Mouse (Mus musculus): ENCODE results near the gene Prokr1. TPM values are rescaled to one million over a fixed set of nuclear protein-coding genes. Genes with fewer than 3 reads are reported as not detected.

Prokr1 gene
- polyA plus RNA-seq, 1 experiment from 2014 or later = 2.2 TPM

DNA sequence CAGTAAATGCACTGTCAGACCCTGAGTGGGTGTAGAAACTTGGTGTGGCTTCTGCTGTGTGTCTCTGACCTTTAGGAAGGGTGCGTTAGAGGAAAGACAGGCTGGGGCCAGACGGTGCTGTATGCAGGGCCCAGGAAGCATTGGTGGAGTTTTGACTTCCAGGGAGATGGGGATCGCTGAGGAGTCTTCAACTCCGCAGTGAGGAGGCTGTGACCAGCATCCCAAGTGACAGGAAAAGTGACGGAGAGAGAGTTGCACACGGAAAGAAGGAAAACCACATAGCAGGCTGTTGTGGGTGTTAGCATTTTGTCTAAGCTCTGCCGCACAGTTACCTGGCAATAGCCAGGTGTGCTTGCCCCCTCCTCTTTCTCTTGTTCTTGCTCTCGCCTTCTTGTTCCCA lies 54.3 kb downstream of the Prokr1 start:
- Histone ChIP-seq H3K9me3 (ENCODE audit: control insufficient read depth, low read length) (no peaks in the 10 kb centered on the region), H3K4me3 (ENCODE audit: low read length) (no peak overlapping the region), H3K4me2 (ENCODE audit: low read depth, low read length) (no peak overlapping the region), H3K36me3 (ENCODE audit: control insufficient read depth, insufficient read depth, low read length) (no peaks in the 10 kb centered on the region), H3K4me1 (replicated peaks; ENCODE audit: control insufficient read depth, insufficient read depth, low read length) (peaks cover 2% of the 10 kb centered on the region; the same call in 1 of the 2 replicates), H3K27ac (ENCODE audit: low read length) (no peak overlapping the region), H3K27me3 (ENCODE audit: control insufficient read depth, insufficient read depth, low read depth, low read length) (no peaks in the 10 kb centered on the region), H3K9ac (ENCODE audit: low read length) (no peak overlapping the region)
- ATAC-seq (ENCODE audit: low read depth) = no peak
- WGBS = 56% methylated on average over 8 of the region's 8 CpGs

DNA sequence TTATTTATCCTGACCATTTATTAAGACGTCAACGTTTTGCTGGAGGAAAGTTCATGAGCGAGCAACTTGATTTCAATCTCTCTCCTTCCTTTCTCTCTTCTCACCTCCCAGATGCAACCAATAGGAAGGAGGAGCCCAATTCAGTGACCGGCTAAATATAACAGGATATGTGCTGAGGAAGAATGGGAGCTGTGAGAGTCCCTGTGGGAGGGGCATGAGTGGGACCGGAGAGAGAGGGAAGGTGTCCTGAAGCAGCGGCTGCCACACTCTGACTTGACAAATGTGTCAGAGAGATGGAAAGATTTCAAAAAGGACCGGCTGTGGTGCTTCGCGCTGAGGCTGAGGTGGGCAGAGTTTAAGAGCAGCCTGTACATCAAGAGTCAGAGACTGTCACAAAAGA lies 54.9 kb downstream of the Prokr1 start:
- H3K4me1 ChIP-seq (replicated peaks; ENCODE audit: control insufficient read depth, insufficient read depth, low read length) = peaks cover 2% of the 10 kb centered on the region; the same call in 1 of the 2 replicates
- H3K27ac ChIP-seq (ENCODE audit: low read length) = no peak overlapping the region
- H3K36me3 ChIP-seq (ENCODE audit: control insufficient read depth, insufficient read depth, low read length) = no peaks in the 10 kb centered on the region
- 39% methylated on average over 9 of the region's 9 CpGs for WGBS
- H3K4me2 ChIP-seq (ENCODE audit: low read depth, low read length) = no peak overlapping the region
- no peak overlapping the region for H3K4me3 ChIP-seq (ENCODE audit: low read length)
- no peak for ATAC-seq (ENCODE audit: low read depth)
- no peak overlapping the region for H3K9ac ChIP-seq (ENCODE audit: low read length)
- H3K9me3 ChIP-seq (ENCODE audit: control insufficient read depth, low read length) = no peaks in the 10 kb centered on the region
- H3K27me3 ChIP-seq (ENCODE audit: control insufficient read depth, insufficient read depth, low read depth, low read length) = no peaks in the 10 kb centered on the region

DNA sequence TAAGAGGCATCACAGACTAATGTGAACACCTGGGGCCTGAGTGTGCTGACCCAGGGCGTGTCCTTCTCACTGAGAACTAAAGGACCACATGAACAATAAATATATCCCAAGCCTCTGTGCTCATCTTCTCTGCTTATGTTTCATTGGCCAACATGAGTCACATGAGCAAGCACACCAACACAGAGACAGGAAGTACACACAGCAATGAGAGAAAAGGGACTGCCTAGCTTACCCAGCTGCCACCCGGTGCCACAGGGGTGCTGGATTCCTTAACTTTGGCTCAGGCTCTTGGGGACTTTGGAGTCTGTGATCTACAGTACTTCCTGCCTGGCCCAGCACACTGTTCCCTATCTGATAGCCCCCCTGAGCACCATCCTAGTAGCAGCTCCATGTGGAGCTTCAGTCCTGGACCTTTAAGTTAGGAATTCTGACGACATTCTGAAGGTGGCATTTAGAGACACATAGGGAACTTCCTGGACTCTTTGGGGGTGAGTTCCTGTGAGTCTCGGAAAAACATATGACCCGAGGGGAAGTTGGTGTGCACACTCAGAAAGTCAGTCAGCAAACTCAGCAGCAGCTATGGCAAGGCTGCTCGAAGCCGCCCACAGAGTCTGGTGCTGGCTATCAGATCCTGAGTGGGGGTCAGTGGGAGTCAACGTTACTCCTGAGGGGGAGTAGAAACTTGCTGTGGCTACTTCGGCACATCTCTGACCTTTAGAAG lies 55.5 kb downstream of the Prokr1 start:
- WGBS = 63% methylated on average over 9 of the region's 9 CpGs
- no peak overlapping the region for H3K9ac ChIP-seq (ENCODE audit: low read length)
- H3K36me3 ChIP-seq (ENCODE audit: control insufficient read depth, insufficient read depth, low read length) = no peaks in the 10 kb centered on the region
- H3K4me1 ChIP-seq (replicated peaks; ENCODE audit: control insufficient read depth, insufficient read depth, low read length) = peaks cover 2% of the 10 kb centered on the region; the same call in 1 of the 2 replicates
- H3K4me3 ChIP-seq (ENCODE audit: low read length) = no peak overlapping the region
- H3K4me2 ChIP-seq (ENCODE audit: low read depth, low read length) = no peak overlapping the region
- H3K27me3 ChIP-seq (ENCODE audit: control insufficient read depth, insufficient read depth, low read depth, low read length) = no peaks in the 10 kb centered on the region
- ATAC-seq (ENCODE audit: low read depth) = no peak; the same call in 1 of the 2 replicates
- no peak overlapping the region for H3K27ac ChIP-seq (ENCODE audit: low read length)
- no peaks in the 10 kb centered on the region for H3K9me3 ChIP-seq (ENCODE audit: control insufficient read depth, low read length)

DNA sequence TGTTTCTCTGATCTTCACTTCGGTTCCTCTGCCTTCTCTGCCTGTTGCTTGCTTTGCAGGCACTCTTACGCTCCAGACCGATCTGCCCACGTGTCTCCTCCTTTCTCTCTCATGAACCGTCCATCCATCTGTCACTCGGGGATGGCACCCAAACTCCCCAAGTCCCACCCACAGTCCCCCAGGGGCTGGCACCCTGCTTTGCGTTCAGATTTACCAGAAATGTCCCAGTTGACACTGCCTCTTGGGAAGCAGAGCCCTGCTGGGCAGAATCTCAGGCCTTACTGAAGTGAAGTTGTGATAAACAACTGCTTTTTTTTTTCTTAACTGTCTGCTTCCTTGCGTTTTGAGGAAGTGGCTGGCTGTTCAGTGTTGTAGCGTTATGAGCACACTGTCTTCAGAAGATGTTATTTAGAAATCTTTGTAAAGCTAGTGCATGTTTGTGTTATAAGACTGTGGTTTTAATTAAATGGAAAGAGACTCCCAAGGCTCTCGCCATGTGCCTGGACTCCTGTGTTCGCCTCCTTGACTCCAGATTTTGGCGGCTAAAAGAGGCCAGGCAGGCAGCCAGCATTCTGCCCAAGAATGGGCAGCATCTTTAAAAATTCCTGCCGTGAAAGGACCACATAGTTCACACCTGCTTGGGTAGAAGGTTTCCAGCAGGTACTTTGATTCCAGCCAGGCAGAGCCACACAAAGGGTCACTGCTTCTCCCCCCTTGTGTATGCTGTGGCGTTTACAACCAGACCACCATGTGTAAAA lies 57.4 kb downstream of the Prokr1 start, which contains the start of gene Arhgap25:
Arhgap25 (minus strand) TSS at position 307 of the 758 bp plus-strand sequence.
- Histone ChIP-seq H3K4me3 (ENCODE audit: low read length) (no peak within 1 kb of the TSS), H3K27me3 (ENCODE audit: control insufficient read depth, insufficient read depth, low read depth, low read length) (no peaks in the 10 kb centered on the region), H3K36me3 (ENCODE audit: control insufficient read depth, insufficient read depth, low read length) (no peaks in the 10 kb centered on the region), H3K4me2 (ENCODE audit: low read depth, low read length) (no peak within 1 kb of the TSS), H3K9ac (ENCODE audit: low read length) (0 out of 2 replicates have a peak within 1 kb of the TSS, but pooled peaks have one; percentile 17), H3K27ac (ENCODE audit: low read length) (no peak within 1 kb of the TSS), H3K4me1 (replicated peaks; ENCODE audit: control insufficient read depth, insufficient read depth, low read length) (peaks cover 2% of the 10 kb centered on the region; the same call in 1 of the 2 replicates), H3K9me3 (ENCODE audit: control insufficient read depth, low read length) (no peaks in the 10 kb centered on the region)
- ATAC-seq (ENCODE audit: low read depth) = no peak
- WGBS = 39% methylated on average over 14 of the region's 14 CpGs

DNA sequence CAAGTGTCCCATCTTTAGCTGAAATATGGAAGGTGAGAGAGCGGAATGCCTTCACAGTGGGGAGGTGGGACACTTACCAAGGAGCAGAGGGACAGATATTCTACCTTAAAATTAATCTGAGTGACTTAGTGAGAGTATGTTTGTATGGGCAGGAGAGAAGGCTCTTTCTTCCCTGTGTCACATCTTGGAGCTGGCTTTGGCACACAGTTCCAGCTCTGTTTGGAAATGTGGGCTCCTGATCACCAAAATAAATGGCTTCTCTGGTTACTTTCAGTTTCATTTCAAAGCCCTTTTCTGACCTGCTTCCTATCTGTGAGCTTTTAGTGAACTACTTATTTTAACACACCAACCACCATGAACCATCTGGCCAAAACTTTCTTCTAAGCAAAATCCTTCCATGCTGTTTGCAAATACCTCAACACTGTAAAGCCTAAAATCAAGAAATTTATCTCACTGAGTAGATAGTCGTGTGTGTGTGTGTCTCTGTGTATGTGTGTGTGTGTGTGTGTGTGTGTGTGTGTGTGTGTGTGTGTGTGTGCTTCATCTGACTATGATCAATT lies 59.0 kb downstream of the Prokr1 start:
- Histone ChIP-seq H3K4me2 (ENCODE audit: low read depth, low read length) (no peak overlapping the region), H3K4me3 (ENCODE audit: low read length) (no peak overlapping the region), H3K27ac (ENCODE audit: low read length) (no peak overlapping the region), H3K4me1 (replicated peaks; ENCODE audit: control insufficient read depth, insufficient read depth, low read length) (peaks cover 2% of the 10 kb centered on the region; the same call in 1 of the 2 replicates), H3K27me3 (ENCODE audit: control insufficient read depth, insufficient read depth, low read depth, low read length) (no peaks in the 10 kb centered on the region), H3K9ac (ENCODE audit: low read length) (no peak overlapping the region), H3K36me3 (ENCODE audit: control insufficient read depth, insufficient read depth, low read length) (no peaks in the 10 kb centered on the region), H3K9me3 (ENCODE audit: control insufficient read depth, low read length) (no peaks in the 10 kb centered on the region)
- no peak for ATAC-seq (ENCODE audit: low read depth)
- 86% methylated on average over 2 of the region's 2 CpGs for WGBS

DNA sequence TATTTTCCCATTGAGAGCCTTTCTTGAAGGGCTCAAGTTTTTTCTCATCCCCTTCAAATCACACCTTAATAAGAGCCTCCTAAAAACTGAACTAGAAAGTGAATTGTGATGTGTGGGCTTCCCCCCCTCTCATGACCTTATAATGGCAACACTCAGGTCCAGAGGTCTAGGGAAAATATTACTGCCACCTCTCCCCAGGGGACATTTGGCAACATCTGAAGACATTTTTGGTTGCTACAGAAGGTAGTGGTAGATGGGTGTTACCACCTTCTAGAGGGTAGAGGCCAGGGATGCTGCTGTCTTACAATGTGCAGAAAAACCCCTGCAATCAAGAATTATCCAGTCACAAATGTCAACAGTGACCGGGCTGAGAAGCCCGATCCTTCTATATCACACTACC lies 60.2 kb downstream of the Prokr1 start:
- no peaks in the 10 kb centered on the region for H3K27me3 ChIP-seq (ENCODE audit: control insufficient read depth, insufficient read depth, low read depth, low read length)
- H3K4me2 ChIP-seq (ENCODE audit: low read depth, low read length) = no peak overlapping the region
- no peaks in the 10 kb centered on the region for H3K9me3 ChIP-seq (ENCODE audit: control insufficient read depth, low read length)
- no peaks in the 10 kb centered on the region for H3K36me3 ChIP-seq (ENCODE audit: control insufficient read depth, insufficient read depth, low read length)
- no peak overlapping the region for H3K27ac ChIP-seq (ENCODE audit: low read length)
- H3K4me3 ChIP-seq (ENCODE audit: low read length) = no peak overlapping the region
- H3K9ac ChIP-seq (ENCODE audit: low read length) = no peak overlapping the region
- H3K4me1 ChIP-seq (replicated peaks; ENCODE audit: control insufficient read depth, insufficient read depth, low read length) = no peaks in the 10 kb centered on the region; the same call in 1 of the 2 replicates
- no peak for ATAC-seq (ENCODE audit: low read depth)
- 63% methylated on average over 2 of the region's 2 CpGs for WGBS

Other genes with a start within 250 kb of the Prokr1 start
- not detected in 2 replicates for gene Gkn1, start 239.8 kb downstream of the Prokr1 start, polyA plus RNA-seq (2015; fragmentation: Nextera tagmentation; extraction: Ambion mirVana)
- 0.73 and 0.84 TPM in 2 replicates for gene Gkn2, start 217.4 kb downstream of the Prokr1 start, polyA plus RNA-seq (2015; fragmentation: Nextera tagmentation; extraction: Ambion mirVana)
- gene Gkn3, start 201.8 kb downstream of the Prokr1 start, polyA plus RNA-seq (2015; fragmentation: Nextera tagmentation; extraction: Ambion mirVana) = 3.7 and 4.0 TPM in 2 replicates
- gene Bmp10, start 161.7 kb downstream of the Prokr1 start, polyA plus RNA-seq (2015; fragmentation: Nextera tagmentation; extraction: Ambion mirVana) = 0.09 and 0.24 TPM in 2 replicates
- gene Arhgap25, start 57.5 kb downstream of the Prokr1 start, polyA plus RNA-seq (2015; fragmentation: Nextera tagmentation; extraction: Ambion mirVana) = 8.9 and 9.4 TPM in 2 replicates
- 13.5 and 14.3 TPM in 2 replicates for gene Aplf, start 81.5 kb upstream of the Prokr1 start, polyA plus RNA-seq (2015; fragmentation: Nextera tagmentation; extraction: Ambion mirVana)
- gene Efcc1, start 140.1 kb upstream of the Prokr1 start, polyA plus RNA-seq (2015; fragmentation: Nextera tagmentation; extraction: Ambion mirVana) = 4.5 and 5.3 TPM in 2 replicates
- 3.4 and 7.1 TPM in 2 replicates for gene Gp9, start 187.3 kb upstream of the Prokr1 start, polyA plus RNA-seq (2015; fragmentation: Nextera tagmentation; extraction: Ambion mirVana)
- gene Rab43, start 221.4 kb upstream of the Prokr1 start, polyA plus RNA-seq (2015; fragmentation: Nextera tagmentation; extraction: Ambion mirVana) = 10.9 and 13.1 TPM in 2 replicates
- 1.5 and 3.5 TPM in 2 replicates for gene Gm45140, start 245.1 kb upstream of the Prokr1 start, polyA plus RNA-seq (2015; fragmentation: Nextera tagmentation; extraction: Ambion mirVana)
- gene Isy1, start 248.1 kb upstream of the Prokr1 start, polyA plus RNA-seq (2015; fragmentation: Nextera tagmentation; extraction: Ambion mirVana) = 33.8 and 47.6 TPM in 2 replicates

Measured in lung, embryonic 16.5 days (tissue).